Mouse (Mus musculus) megakaryocyte progenitor cell, adult 5-6 weeks (primary cell): ENCODE results near the gene Vmn2r63. TPM values are rescaled to one million over a fixed set of nuclear protein-coding genes. Genes with fewer than 3 reads are reported as not detected.
A peak's percentile ranks its signal among the peaks of the same experiment; 100 is the strongest.
"Not testable (repeated sequence)": the region's sequence is repeated elsewhere in the genome, so short reads cannot be mapped to it uniquely, and the experiment has no call there.

Experiments
- ATAC-seq: replicated peaks from 2 replicates; pipeline ENCODE4 v1.8.0; 2016; ENCODE audit warnings: mild to moderate bottlenecking, moderate TSS enrichment, inconsistent platforms; ENCODE audit not compliant: poor library complexity
- total RNA-seq, 2 experiments: library from RNA; stranded (forward) in 1 of 2; stranded (reverse) in 1 of 2; fragments of 157-497, 149-512 nt in 1 of 2; fragments of 200-1000 nt in 1 of 2; gene quantifications; 2 replicates each; pipeline versions ENCODE4 v1.2.3 to v1.2.4; 2015 to 2017

Gene Vmn2r63
- total RNA-seq (2015) (not detected in 2 replicates), total RNA-seq (2017) (not detected in 2 replicates)

DNA sequence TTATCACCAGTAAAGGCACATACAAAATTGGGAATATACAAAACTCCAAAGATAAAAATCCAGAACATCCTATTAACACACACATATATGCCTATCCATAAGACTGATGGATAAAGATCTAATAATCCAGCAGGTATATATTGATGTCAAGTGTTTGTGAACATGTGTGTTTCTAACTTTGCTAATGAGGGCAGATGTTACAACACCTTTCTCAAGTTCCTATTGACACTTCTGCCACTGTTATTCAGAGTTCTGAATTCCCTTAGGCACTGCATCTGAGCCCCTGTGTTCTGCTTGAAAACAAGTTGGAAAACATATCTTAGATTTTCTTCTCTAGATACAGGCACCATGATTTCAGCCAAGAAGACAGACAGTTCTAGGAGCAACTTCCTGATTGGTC lies at the start of gene Vmn2r63:
Gene Vmn2r63, minus strand, starts transcription at position 101 of the 400 bp plus-strand sequence.
- ATAC-seq, result not testable (repeated sequence)

DNA sequence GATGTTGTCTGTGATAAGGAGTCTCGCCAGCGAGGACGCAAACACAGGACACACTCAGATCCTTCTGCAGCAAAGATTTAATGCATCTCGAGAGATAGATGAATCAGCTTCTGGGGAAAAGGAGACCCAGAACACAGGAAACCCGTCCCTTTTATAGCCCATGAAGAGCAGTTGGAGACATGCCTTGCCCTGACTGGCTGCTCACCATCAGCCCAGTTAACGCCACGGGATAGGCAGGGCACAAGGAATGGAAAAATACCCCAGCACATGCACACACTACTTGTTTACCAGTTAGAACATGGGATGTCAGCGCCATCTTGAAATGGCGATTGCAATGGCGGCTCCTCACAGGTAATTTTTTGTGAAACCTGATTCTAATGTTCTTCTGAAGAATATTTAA lies 47.1 kb upstream of the Vmn2r63 start:
- no peak for ATAC-seq

DNA sequence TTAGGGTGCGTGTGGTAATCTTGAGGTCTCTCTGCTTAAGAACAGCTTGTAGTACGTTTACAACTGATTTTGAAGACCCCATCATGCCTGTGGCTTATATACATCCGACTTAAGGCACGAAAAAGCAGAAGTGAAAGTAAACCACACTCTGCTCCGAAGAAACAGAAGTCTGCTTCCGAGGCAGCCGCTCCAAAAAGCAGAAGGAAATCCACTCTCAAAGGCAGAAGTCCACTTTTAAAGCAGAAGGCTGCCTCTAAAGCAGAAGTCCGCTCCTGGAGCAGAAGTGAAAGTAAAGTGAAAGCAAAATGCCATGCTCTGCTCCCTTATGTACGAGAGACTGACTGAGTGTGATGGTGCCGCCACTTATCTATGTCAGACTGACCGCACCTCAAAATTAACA lies 46.5 kb upstream of the Vmn2r63 start:
- peak; percentile 99 for ATAC-seq

DNA sequence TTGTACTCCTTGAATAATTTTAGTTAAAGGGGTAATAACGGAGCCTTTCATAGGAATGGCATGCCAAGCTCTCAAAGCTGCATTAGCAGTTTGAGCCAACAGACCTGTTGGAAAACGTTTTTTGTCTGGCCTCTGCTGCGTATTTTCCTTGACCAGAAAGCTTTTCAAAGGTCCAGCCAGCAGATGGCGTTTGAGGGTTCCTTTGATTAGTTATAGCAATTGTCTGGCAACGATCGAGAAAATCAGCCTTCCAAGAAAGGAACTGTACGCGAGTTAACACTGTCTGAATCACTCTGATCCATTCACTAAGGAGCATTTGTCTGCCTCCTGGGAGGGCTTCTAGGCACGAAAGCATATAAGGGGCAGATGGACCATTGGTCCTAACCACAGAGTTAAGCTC lies 31.6 kb upstream of the Vmn2r63 start:
- no peak for ATAC-seq

DNA sequence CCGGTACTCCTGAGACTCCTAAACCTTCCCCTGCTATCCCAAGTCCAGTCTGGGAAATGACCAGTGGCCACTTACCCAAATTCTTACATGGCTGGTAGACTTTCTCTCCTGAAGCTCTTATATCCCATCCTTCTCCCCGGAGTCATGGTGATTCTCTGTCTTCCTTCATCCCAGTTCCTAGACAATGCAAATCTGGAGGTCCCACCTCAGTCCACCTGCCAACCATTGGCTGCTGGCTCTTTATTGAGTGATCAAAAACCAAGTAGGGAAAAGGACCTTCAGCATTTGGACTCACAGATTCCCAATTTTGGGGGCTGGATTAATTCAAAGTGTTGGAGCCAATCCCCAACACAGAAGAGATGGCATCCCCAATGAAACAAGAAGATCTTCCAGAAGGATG lies 35.6 kb downstream of the Vmn2r63 start:
- not testable (repeated sequence) for ATAC-seq

DNA sequence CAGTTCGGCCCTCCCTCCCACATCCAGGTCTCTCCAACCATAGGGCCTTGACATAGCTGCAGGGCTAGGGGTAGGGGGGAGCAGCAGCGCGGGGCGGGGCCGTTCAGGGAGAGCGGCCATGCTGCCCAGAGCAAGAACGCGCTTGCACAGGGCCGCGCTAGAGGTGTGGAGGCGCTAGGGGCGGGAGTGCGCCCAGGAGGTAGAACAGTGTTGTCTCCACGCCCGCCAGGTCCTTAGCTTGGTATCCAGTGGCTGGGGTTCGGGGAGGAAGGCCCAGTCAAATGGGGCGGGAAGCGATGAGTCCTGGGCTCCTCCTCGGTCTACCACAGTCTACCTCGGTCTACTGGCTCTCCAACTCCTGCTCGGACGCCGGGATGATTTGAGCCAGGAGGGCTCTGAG lies 55.5 kb downstream of the Vmn2r63 start:
- no peak for ATAC-seq

DNA sequence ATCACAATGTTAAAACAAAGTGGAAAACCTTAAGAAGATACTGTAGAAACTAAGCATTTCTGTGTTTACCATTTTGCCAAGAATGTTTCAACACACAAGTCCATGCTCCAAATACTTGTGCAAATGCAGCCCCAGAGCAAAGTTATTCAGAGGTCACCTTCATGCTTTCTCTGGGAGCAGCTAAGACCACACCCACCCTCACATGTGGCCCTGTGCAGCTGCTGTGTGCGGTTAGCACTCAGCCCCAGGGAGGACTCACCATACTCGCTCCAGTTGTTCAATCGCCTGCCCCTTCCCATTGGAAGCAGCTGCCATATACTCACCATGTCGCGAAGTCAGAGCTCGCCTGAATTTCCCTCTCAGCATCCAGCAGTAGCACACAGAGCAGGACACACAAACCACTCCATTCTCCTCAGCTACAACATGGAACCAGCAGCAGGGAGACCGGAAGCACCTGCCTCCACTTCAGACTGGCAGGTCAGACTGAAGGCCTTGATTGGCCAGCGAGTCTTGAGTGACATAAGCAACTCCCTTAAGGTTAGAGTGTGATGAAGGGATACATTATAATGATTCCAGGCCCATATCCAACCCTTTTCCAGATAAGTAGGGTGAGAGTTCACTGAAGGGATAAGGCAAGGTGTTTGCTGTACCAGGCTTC lies 66.7 kb downstream of the Vmn2r63 start, which contains the start of gene Gm2381:
Gene Gm2381, minus strand, starts transcription at position 434 of the 658 bp plus-strand sequence.
- ATAC-seq, result not testable (repeated sequence)

Other genes starting within 250 kb of the Vmn2r63 start
- 6.2 and 7.1 TPM in 2 replicates for gene Zfp975, start 241.1 kb downstream of the Vmn2r63 start, total RNA-seq (2015)
- gene Zfp975, start 241.1 kb downstream of the Vmn2r63 start, total RNA-seq (2017), result 4.9 and 8.3 TPM in 2 replicates
- not detected in 2 replicates for gene Gm17067, start 206.8 kb downstream of the Vmn2r63 start, total RNA-seq (2015)
- not detected in 2 replicates for gene Gm17067, start 206.8 kb downstream of the Vmn2r63 start, total RNA-seq (2017)
- gene Vmn2r62, start 140.3 kb downstream of the Vmn2r63 start, total RNA-seq (2015), result not detected in 2 replicates
- not detected in 2 replicates for gene Vmn2r62, start 140.3 kb downstream of the Vmn2r63 start, total RNA-seq (2017)
- not detected in 2 replicates for gene Gm2381, start 66.6 kb downstream of the Vmn2r63 start, total RNA-seq (2015)
- not detected in 2 replicates for gene Gm2381, start 66.6 kb downstream of the Vmn2r63 start, total RNA-seq (2017)
- gene Gm9268, start 84.9 kb upstream of the Vmn2r63 start, total RNA-seq (2015), result not detected in 2 replicates
- not detected in 2 replicates for gene Gm9268, start 84.9 kb upstream of the Vmn2r63 start, total RNA-seq (2017)
- gene Zfp936, start 180.4 kb upstream of the Vmn2r63 start, total RNA-seq (2015), result not detected in 2 replicates
- not detected in 2 replicates for gene Zfp936, start 180.4 kb upstream of the Vmn2r63 start, total RNA-seq (2017)